Mouse (Mus musculus) right cerebral cortex, postnatal 10 days (tissue): ENCODE results near the gene Lmbr1l.

Source experiments
- DNase-seq, 2 experiments: peaks; one replicate each; pipeline ENCODE4 v3.0.0; 2021; ENCODE audit warnings: low spot score in 2 of 2

Lmbr1l gene

GRCm38 (mm10) chr15:98895635-98896589 lies 22.1 kb downstream of the Lmbr1l start:
- DNase-seq: no peak

DNA sequence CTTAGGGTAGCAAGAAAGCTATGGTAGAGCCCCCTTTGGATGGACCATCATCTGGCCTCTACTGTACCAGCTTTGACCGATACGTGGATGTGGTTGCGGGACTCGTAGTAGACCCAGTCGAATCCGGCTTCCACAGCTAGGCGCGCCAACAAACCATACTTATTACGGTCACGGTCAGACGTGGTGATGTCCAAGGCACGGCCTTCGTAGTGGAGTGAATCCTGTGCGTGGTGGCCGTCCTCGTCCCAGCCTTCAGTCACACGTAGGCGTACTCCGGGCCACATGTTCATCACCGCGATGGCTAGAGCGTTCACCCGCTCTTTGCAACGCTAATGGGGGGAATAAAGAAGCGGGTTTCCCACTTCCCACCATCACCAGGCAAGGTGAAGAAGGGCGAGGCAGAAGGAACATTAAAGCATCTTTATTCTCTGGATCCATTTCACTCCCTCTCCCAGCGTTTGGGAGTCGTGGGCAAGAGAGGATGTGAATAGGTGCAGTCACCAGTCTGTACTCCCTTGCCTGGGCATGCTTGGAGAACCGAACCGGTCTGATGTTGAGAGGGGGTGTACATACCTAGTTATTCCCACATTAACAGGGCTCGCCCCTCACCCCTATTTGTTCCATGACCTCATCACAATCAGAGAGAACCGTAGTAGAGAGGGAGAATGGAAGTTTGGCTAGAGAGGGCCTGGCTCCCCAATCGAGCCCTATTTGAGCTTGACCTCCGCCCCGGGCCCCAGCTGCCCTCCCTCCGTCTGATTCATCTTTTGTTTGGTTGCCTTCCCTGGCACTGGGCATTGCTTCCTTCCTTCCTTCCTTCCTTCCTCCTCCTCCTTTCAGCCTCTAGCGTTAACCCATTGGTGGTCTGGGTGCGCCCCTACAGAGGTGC lies 23.0 kb downstream of the Lmbr1l start:
- no peak for DNase-seq

GRCm38 (mm10) chr15:98893940-98894745 lies 23.9 kb downstream of the Lmbr1l start, which contains the start of gene Rhebl1:
Gene Rhebl1, minus strand, starts transcription at chr15:98894540.
- peak in 1 of 2 experiments; percentile 50 for DNase-seq

- DNase-seq: no peak
These were observed 25.0 kb downstream of the Lmbr1l start for GRCm38 (mm10) chr15:98893036-98893435.

DNA sequence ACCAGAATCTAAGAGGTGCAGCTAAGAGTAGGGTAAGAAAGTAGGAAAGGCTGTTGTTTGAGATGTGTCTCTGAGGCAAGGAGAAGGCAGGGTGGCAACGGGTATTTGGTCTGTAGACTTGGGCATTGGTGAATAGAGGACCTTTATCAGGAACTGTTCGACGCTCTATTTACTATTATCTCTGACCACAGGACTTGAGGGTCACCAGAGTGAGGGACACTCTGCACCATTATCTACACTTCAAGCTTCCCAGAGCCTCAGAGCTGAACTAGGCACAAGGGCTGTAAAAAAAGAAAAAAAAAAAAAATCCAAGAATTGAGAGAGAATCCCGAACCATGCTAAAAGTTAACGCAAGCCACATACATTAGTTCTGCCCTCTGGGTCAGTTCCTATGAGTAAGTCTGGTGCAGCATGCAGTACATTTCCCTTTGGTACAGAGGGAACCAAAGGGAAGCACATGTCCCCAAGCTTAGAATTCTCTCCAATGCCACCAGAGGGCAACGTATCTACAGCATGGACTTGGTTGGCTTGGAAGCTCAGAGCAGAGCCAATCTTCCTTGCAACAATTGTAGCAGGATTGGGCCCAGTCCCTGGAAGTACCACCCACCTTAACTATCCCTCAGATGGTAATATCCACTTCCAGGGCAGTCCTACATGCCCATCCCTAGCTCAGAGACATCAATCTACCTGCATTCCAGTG lies 26.0 kb downstream of the Lmbr1l start:
- peak; percentile 80 to 82 for DNase-seq

GRCm38 (mm10) chr15:98891198-98891742 lies 26.8 kb downstream of the Lmbr1l start:
- peak in 1 of 2 experiments; percentile 47 for DNase-seq

DNA sequence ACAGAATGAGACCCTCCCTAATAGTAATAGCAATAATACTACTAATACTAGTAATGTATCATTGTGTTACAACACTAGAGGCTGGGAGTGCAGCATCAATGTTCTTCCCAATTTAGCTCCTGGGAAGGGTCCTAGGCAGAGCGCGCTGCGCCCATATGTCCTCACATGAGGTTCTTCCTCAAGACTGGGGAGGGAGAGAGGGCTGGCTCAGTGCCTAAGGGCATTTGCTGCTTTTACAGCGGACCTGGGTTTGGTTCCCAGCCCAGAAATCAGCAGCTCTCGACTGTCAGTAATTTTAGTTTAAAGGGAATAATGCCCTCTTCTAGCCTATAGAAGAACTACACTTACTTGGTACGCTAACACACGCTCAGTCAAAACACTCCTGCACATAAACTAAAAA lies 30.5 kb downstream of the Lmbr1l start:
- DNase-seq: no peak

GRCm38 (mm10) chr15:98886667-98887387 lies 31.2 kb downstream of the Lmbr1l start:
- DNase-seq: no peak

DNA sequence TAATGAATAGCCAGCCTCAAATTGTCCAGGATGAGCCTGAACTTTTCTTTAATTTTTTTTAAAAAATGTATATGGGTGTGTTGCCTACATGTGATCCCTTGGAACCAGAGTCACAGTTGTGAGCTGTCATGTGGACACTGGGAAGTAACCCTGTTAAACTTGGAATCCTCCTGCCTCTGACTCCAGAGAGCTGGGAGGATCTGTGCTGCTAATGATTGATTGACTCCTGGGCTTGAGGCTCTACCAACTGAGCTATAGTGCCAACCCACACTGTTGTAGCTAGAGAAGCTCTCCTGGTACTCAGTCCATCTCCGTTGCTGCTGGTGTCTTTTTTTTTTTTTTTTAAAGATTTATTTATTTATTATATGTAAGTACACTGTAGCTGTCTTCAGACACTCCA lies 33.9 kb downstream of the Lmbr1l start:
- DNase-seq: no peak

- DNase-seq: no peak
These were observed 34.4 kb downstream of the Lmbr1l start for GRCm38 (mm10) chr15:98883661-98884060.

GRCm38 (mm10) chr15:98881656-98882008 lies 36.4 kb downstream of the Lmbr1l start:
- no peak for DNase-seq

GRCm38 (mm10) chr15:98880978-98881655 lies 36.9 kb downstream of the Lmbr1l start:
- peak; percentile 93 to 96 for DNase-seq

GRCm38 (mm10) chr15:98877331-98877730 lies 40.7 kb downstream of the Lmbr1l start:
- peak; percentile 59 to 63 for DNase-seq

DNA sequence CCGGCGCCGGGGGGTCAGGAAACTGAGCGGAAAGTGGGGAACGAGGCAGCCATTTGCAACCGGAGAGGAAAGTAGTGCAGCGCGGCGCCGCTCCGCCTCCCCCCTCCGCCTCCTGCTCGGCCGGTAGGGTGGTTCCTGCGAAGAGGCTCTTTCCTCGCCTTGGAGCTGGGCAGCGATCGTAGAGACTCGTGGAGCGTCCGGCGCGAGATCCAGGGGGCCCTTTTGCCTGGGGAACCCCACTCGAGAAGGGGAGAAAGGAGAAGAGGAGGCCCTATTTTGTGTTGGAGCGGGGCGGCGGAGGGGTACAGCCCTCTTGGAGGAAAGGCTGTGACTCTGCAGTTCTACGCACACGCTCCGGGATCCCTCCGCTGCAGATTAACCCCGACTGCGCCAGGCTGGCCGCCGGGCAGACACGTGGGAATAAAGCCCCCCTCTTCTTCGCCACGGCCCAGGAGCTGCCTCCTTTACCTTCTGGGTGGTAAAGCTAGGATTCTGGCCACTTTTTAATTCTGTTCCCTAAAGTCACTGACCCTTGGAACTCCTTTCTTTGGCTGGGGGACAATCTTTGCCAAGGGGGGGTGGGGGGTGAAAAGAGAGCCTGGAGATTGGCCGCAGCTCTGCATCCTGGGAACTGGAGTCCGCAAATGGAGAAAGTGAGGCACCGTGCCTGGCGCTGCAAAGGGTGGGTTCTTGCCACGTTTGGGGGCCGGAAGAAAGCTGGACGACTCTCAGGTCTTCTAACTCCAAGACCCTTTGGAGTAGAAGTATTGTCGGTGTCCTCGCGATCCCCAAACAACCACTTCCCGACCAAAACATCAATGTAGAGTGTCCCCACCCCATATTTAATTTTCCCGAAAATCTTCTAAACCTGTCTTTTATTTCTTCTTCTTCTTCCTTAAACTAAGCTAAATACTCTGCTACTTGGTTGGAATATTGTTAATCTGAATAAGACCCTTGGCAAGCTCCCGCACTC lies 45.8 kb downstream of the Lmbr1l start:
- peak; percentile 96 for DNase-seq

DNA sequence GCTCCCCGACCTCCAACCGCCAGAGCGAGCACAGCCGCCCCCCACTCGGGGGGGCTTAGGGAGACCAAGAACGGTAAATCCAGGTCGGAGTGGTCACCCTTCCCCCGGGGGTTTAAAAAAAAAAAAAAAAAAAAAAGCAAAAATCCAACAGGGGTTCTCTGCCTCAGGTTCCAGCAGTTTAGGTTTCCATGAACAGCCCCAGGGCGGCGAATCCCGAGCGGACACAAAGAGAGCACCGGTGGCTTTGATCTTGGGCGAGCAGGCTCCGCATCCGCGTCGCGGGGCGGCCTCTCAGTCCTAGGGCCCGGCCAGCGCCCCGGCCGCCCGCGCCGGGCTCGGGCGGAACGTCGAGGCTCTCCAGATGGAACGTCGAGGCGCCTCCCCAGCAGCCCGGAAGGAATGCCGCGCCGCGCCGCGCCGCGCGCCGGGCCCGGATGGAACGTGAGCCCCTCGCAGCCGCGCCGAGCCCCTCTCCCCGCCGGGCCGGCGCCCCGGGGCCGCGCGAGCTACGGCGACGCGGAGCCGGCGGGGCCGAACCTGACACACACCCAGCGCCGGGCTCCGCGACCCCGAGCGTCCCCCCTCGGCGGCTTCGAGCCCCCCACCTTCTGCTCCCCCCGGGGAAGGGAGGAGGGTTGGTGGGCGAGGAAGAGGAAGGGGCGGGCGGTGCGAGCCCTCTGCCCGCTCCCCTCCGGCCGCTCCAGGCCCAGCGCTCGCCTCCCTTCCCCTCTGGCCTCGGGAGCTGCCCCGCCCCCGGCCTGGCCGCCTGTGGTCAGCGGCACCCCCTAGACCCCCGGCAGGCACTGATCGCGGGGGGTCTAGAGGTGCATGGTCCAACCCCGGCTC lies 46.7 kb downstream of the Lmbr1l start, which contains the start of gene Kmt2d:
Gene Kmt2d, minus strand, starts transcription at position 135 of the 846 bp plus-strand sequence.
- DNase-seq: no peak

GRCm38 (mm10) chr15:98870179-98871069 lies 47.6 kb downstream of the Lmbr1l start:
- DNase-seq: peak; percentile 58 to 60
